Mouse (Mus musculus): ENCODE data around the gene Wfdc21.

The Wfdc21 gene

DNA sequence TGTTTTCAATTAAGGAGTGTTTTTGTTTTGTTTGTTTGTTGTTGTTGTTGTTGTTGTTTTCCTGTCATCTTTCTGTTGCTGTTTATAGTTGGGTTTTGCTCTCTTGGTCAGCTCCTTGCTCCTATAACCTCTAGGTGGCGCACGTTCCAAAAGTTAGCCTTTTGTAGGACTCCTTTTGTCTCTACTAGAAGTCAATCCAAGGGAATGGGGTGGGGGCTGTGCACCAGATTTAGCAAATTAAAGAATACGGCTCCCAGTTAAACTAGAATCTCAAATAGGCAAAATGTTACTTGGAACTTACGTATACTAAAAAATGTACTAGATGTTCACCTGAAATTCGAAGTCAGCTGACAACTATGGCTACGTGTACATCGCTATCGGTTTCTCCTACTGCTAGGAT lies 55.4 kb downstream of the Wfdc21 start:
- in situ Hi-C loops (cut with MboI), result loop anchor here (10.0 kb wide), 1 partner anchor 133 kb away; no protein-coding TSS in a partner anchor
